Mouse (Mus musculus): ENCODE data around the gene Anxa9. TPM values are rescaled to one million over a fixed set of nuclear protein-coding genes. Genes with fewer than 3 reads are reported as not detected.

Gene Anxa9
- polyA plus RNA-seq, 1 experiment from 2014 or later, result 0.94 TPM

- Histone ChIP-seq H3K4me1 (0 out of 2 replicates have a peak, but pooled peaks cover under 1% of the 10 kb centered on the region), H3K9me3 (no peaks in the 10 kb centered on the region), H3K4me3 (no peak overlapping the region), H3K36me3 (peaks cover 68% of the 10 kb centered on the region), H3K9ac (no peak overlapping the region), H3K4me2 (replicated peaks) (no peak overlapping the region), H3K27ac (no peak overlapping the region), H3K27me3 (replicated peaks) (no peaks in the 10 kb centered on the region)
- no peak for ATAC-seq (ENCODE audit: low FRiP score, low read depth)
- WGBS, result 82% methylated on average over 6 of the region's 6 CpGs
Measured at GRCm38 (mm10) chr3:95290156-95290555, 16.8 kb downstream of the Anxa9 start.

GRCm38 (mm10) chr3:95289419-95289818 is 17.6 kb downstream of the Anxa9 start:
- no peak overlapping the region for H3K27ac ChIP-seq
- no peaks in the 10 kb centered on the region for H3K27me3 ChIP-seq (replicated peaks)
- no peaks in the 10 kb centered on the region for H3K9me3 ChIP-seq
- H3K9ac ChIP-seq, result no peak overlapping the region
- H3K36me3 ChIP-seq, result peaks cover 60% of the 10 kb centered on the region
- H3K4me3 ChIP-seq, result no peak overlapping the region
- 93% methylated on average over 4 of the region's 4 CpGs for WGBS
- ATAC-seq (ENCODE audit: low FRiP score, low read depth), result no peak
- 0 out of 2 replicates have a peak, but pooled peaks cover 8% of the 10 kb centered on the region for H3K4me1 ChIP-seq
- H3K4me2 ChIP-seq (replicated peaks), result no peak overlapping the region

- peaks cover 43% of the 10 kb centered on the region for H3K36me3 ChIP-seq
- WGBS, result 87% methylated on average over 3 of the region's 3 CpGs
Measured at GRCm38 (mm10) chr3:95287541-95287940, 19.4 kb downstream of the Anxa9 start.

GRCm38 (mm10) chr3:95286510-95286909 is 20.5 kb downstream of the Anxa9 start:
- Histone ChIP-seq H3K4me3 (no peak overlapping the region), H3K9me3 (no peaks in the 10 kb centered on the region), H3K4me2 (replicated peaks) (no peak overlapping the region), H3K36me3 (peaks cover 37% of the 10 kb centered on the region), H3K27me3 (replicated peaks) (no peaks in the 10 kb centered on the region), H3K4me1 (peaks cover 17% of the 10 kb centered on the region), H3K9ac (no peak overlapping the region), H3K27ac (no peak overlapping the region)
- no peak for ATAC-seq (ENCODE audit: low FRiP score, low read depth)
- WGBS, result 89% methylated on average over 7 of the region's 7 CpGs

More at GRCm38 (mm10) chr3:95287541-95287940, 19.4 kb downstream of the Anxa9 start:
- Histone ChIP-seq H3K9ac (no peak overlapping the region), H3K9me3 (no peaks in the 10 kb centered on the region), H3K4me1 (peaks cover 17% of the 10 kb centered on the region), H3K4me2 (replicated peaks) (no peak overlapping the region), H3K27ac (no peak overlapping the region), H3K4me3 (no peak overlapping the region), H3K27me3 (replicated peaks) (no peaks in the 10 kb centered on the region)
- no peak for ATAC-seq (ENCODE audit: low FRiP score, low read depth)

- whole genome bisulfite sequencing, result 81% methylated on average over 5 of the region's 5 CpGs
- Histone ChIP-seq H3K27ac (no peak overlapping the region), H3K4me1 (peaks cover 17% of the 10 kb centered on the region), H3K4me3 (no peak overlapping the region), H3K27me3 (replicated peaks) (no peaks in the 10 kb centered on the region), H3K9me3 (no peaks in the 10 kb centered on the region), H3K9ac (no peak overlapping the region), H3K36me3 (peaks cover 36% of the 10 kb centered on the region), H3K4me2 (replicated peaks) (no peak overlapping the region)
- no peak for ATAC-seq (ENCODE audit: low FRiP score, low read depth)
Measured at GRCm38 (mm10) chr3:95286011-95286410, 21.0 kb downstream of the Anxa9 start.

GRCm38 (mm10) chr3:95285390-95285789 is 21.6 kb downstream of the Anxa9 start:
- no peak for ATAC-seq (ENCODE audit: low FRiP score, low read depth)
- WGBS, result 94% methylated on average over 5 of the region's 5 CpGs
- no peak overlapping the region for H3K4me2 ChIP-seq (replicated peaks)

GRCm38 (mm10) chr3:95284501-95285281 is 22.3 kb downstream of the Anxa9 start:
- Histone ChIP-seq H3K4me3 (no peak overlapping the region; the same call in 1 of the 2 replicates), H3K9ac (0 out of 2 replicates have a peak overlapping the region, but pooled peaks have one; percentile 3), H3K4me1 (peaks cover 21% of the 10 kb centered on the region), H3K27me3 (replicated peaks) (no peaks in the 10 kb centered on the region), H3K4me2 (replicated peaks) (peak overlapping the region; percentile 72), H3K27ac (no peak overlapping the region), H3K9me3 (no peaks in the 10 kb centered on the region), H3K36me3 (peaks cover 23% of the 10 kb centered on the region)
- no peak for ATAC-seq (ENCODE audit: low FRiP score, low read depth)
- WGBS, result 87% methylated on average over 12 of the region's 12 CpGs

More at GRCm38 (mm10) chr3:95285390-95285789, 21.6 kb downstream of the Anxa9 start:
- Histone ChIP-seq H3K9me3 (no peaks in the 10 kb centered on the region), H3K27me3 (replicated peaks) (no peaks in the 10 kb centered on the region), H3K9ac (no peak overlapping the region), H3K36me3 (peaks cover 30% of the 10 kb centered on the region), H3K4me3 (no peak overlapping the region), H3K4me1 (peaks cover 21% of the 10 kb centered on the region), H3K27ac (no peak overlapping the region)

- ATAC-seq (ENCODE audit: low FRiP score, low read depth), result no peak
- Histone ChIP-seq H3K27me3 (replicated peaks) (no peaks in the 10 kb centered on the region), H3K4me1 (peaks cover 21% of the 10 kb centered on the region), H3K4me2 (replicated peaks) (peak overlapping the region; percentile 72), H3K4me3 (peak overlapping the region; percentile 64), H3K27ac (no peak overlapping the region), H3K36me3 (peaks cover 19% of the 10 kb centered on the region), H3K9ac (peak overlapping the region; percentile 86), H3K9me3 (no peaks in the 10 kb centered on the region)
- 13% methylated on average over 1 of the region's 1 CpGs for WGBS
Measured at GRCm38 (mm10) chr3:95284062-95284461, 22.9 kb downstream of the Anxa9 start.

- Histone ChIP-seq H3K4me3 (peak overlapping the region; percentile 64), H3K27ac (peak overlapping the region; percentile 90), H3K4me2 (replicated peaks) (peak overlapping the region; percentile 72), H3K36me3 (peaks cover 16% of the 10 kb centered on the region), H3K9me3 (no peaks in the 10 kb centered on the region), H3K4me1 (peaks cover 21% of the 10 kb centered on the region), H3K9ac (peak overlapping the region; percentile 86), H3K27me3 (replicated peaks) (no peaks in the 10 kb centered on the region)
- no peak for ATAC-seq (ENCODE audit: low FRiP score, low read depth)
- under 1% methylated on average over 7 of the region's 7 CpGs for WGBS
Measured at GRCm38 (mm10) chr3:95283589-95283941, 23.4 kb downstream of the Anxa9 start.

- peak overlapping the region; percentile 72 for H3K4me2 ChIP-seq (replicated peaks)
- peaks cover 21% of the 10 kb centered on the region for H3K4me1 ChIP-seq
- H3K27me3 ChIP-seq (replicated peaks), result no peaks in the 10 kb centered on the region
- peak; percentile 69 for ATAC-seq (ENCODE audit: low FRiP score, low read depth)
- peak overlapping the region; percentile 90 for H3K27ac ChIP-seq
- H3K36me3 ChIP-seq, result peaks cover 10% of the 10 kb centered on the region
- peak overlapping the region; percentile 64 for H3K4me3 ChIP-seq
- whole genome bisulfite sequencing, result under 1% methylated on average over 50 of the region's 51 CpGs
- peak overlapping the region; percentile 86 for H3K9ac ChIP-seq
- no peaks in the 10 kb centered on the region for H3K9me3 ChIP-seq
Measured at GRCm38 (mm10) chr3:95282865-95283588, 23.9 kb downstream of the Anxa9 start.

- H3K4me1 ChIP-seq, result peaks cover 21% of the 10 kb centered on the region
- peak overlapping the region; percentile 72 for H3K4me2 ChIP-seq (replicated peaks)
- no peaks in the 10 kb centered on the region for H3K27me3 ChIP-seq (replicated peaks)
- peak overlapping the region; percentile 90 for H3K27ac ChIP-seq
- H3K9ac ChIP-seq, result peak overlapping the region; percentile 86
- no peaks in the 10 kb centered on the region for H3K9me3 ChIP-seq
- peak overlapping the region; percentile 64 for H3K4me3 ChIP-seq
- under 1% methylated on average over 11 of the region's 11 CpGs for WGBS
- H3K36me3 ChIP-seq, result peaks cover 4% of the 10 kb centered on the region
- peak; percentile 15; the same call in 1 of the 2 replicates for ATAC-seq (ENCODE audit: low FRiP score, low read depth)
Measured at GRCm38 (mm10) chr3:95282381-95282864, 24.6 kb downstream of the Anxa9 start.
